Mouse (Mus musculus): ENCODE data around the gene Nrbf2. TPM values are rescaled to one million over a fixed set of nuclear protein-coding genes. Genes with fewer than 3 reads are reported as not detected.
A peak's percentile ranks its signal among the peaks of the same experiment; 100 is the strongest.

Nrbf2 gene
- polyA plus RNA-seq, 1 experiment from 2014 or later = 24.2 TPM

- H3K9me3 ChIP-seq (replicated peaks) = no peaks in the 10 kb centered on the region
- no peak overlapping the region for H3K9ac ChIP-seq
- H3K27ac ChIP-seq = no peak overlapping the region
- no peak overlapping the region for H3K4me3 ChIP-seq
- peaks cover 9% of the 10 kb centered on the region for H3K4me1 ChIP-seq
- no peak overlapping the region for H3K4me2 ChIP-seq
- ATAC-seq = no peak
- H3K27me3 ChIP-seq (replicated peaks) = no peaks in the 10 kb centered on the region
- WGBS (ENCODE audit: insufficient replicate concordance) = 57% methylated on average over 4 of the region's 4 CpGs
- no peaks in the 10 kb centered on the region for H3K36me3 ChIP-seq
Observed at GRCm38 (mm10) chr10:67290622-67291021, 5.5 kb upstream of the Nrbf2 start.

GRCm38 (mm10) chr10:67287877-67288276 lies 2.8 kb upstream of the Nrbf2 start:
- Histone ChIP-seq H3K4me1 (peaks cover 22% of the 10 kb centered on the region), H3K9ac (no peak overlapping the region), H3K27ac (no peak overlapping the region), H3K36me3 (no peaks in the 10 kb centered on the region), H3K27me3 (replicated peaks) (no peaks in the 10 kb centered on the region), H3K9me3 (replicated peaks) (no peaks in the 10 kb centered on the region), H3K4me3 (no peak overlapping the region), H3K4me2 (no peak overlapping the region)
- ATAC-seq = no peak
- WGBS (ENCODE audit: insufficient replicate concordance) = 81% methylated on average over 3 of the region's 3 CpGs

GRCm38 (mm10) chr10:67284761-67285175 lies 337 bp downstream of the Nrbf2 start:
- WGBS (ENCODE audit: insufficient replicate concordance) = 1% methylated on average over 40 of the region's 41 CpGs
- peak overlapping the region; percentile 92 for H3K4me2 ChIP-seq
- H3K9ac ChIP-seq = peak overlapping the region; percentile 92
- peak overlapping the region; percentile 92 for H3K4me3 ChIP-seq
- no peaks in the 10 kb centered on the region for H3K27me3 ChIP-seq (replicated peaks)
- peaks cover 38% of the 10 kb centered on the region for H3K4me1 ChIP-seq
- H3K27ac ChIP-seq = peak overlapping the region; percentile 73
- peak; percentile 70 for ATAC-seq
- no peaks in the 10 kb centered on the region for H3K36me3 ChIP-seq
- no peaks in the 10 kb centered on the region for H3K9me3 ChIP-seq (replicated peaks)

- peak overlapping the region; percentile 92 for H3K9ac ChIP-seq
- H3K27ac ChIP-seq = peak overlapping the region; percentile 73
- H3K4me3 ChIP-seq = peak overlapping the region; percentile 92
- no peaks in the 10 kb centered on the region for H3K36me3 ChIP-seq
- no peak for ATAC-seq
- H3K27me3 ChIP-seq (replicated peaks) = no peaks in the 10 kb centered on the region
- WGBS (ENCODE audit: insufficient replicate concordance) = 6% methylated on average over 10 of the region's 10 CpGs
- H3K4me2 ChIP-seq = peak overlapping the region; percentile 92
- H3K9me3 ChIP-seq (replicated peaks) = no peaks in the 10 kb centered on the region
- H3K4me1 ChIP-seq = peaks cover 38% of the 10 kb centered on the region
Observed at GRCm38 (mm10) chr10:67284311-67284710, 794 bp downstream of the Nrbf2 start.

- Histone ChIP-seq H3K4me1 (peaks cover 38% of the 10 kb centered on the region), H3K36me3 (no peaks in the 10 kb centered on the region)
- no peak for ATAC-seq
Observed at GRCm38 (mm10) chr10:67283516-67283915, 1.6 kb downstream of the Nrbf2 start.

GRCm38 (mm10) chr10:67282531-67282930 lies 2.6 kb downstream of the Nrbf2 start:
- no peaks in the 10 kb centered on the region for H3K9me3 ChIP-seq (replicated peaks)
- 74% methylated on average over 2 of the region's 2 CpGs for WGBS (ENCODE audit: insufficient replicate concordance)
- ATAC-seq = no peak
- no peaks in the 10 kb centered on the region for H3K36me3 ChIP-seq
- no peak overlapping the region for H3K27ac ChIP-seq
- 0 out of 2 replicates have a peak overlapping the region, but pooled peaks have one; percentile 25 for H3K9ac ChIP-seq
- H3K4me1 ChIP-seq = peaks cover 38% of the 10 kb centered on the region
- H3K4me3 ChIP-seq = no peak overlapping the region
- peak overlapping the region; percentile 92 for H3K4me2 ChIP-seq
- no peaks in the 10 kb centered on the region for H3K27me3 ChIP-seq (replicated peaks)

More at GRCm38 (mm10) chr10:67283516-67283915, 1.6 kb downstream of the Nrbf2 start:
- 0 out of 2 replicates have a peak overlapping the region, but pooled peaks have one; percentile 14 for H3K27ac ChIP-seq
- H3K4me2 ChIP-seq = peak overlapping the region; percentile 92
- WGBS (ENCODE audit: insufficient replicate concordance) = 81% methylated on average over 9 of the region's 9 CpGs
- no peaks in the 10 kb centered on the region for H3K9me3 ChIP-seq (replicated peaks)
- no peaks in the 10 kb centered on the region for H3K27me3 ChIP-seq (replicated peaks)
- H3K4me3 ChIP-seq = peak overlapping the region; percentile 92
- H3K9ac ChIP-seq = peak overlapping the region; percentile 92

GRCm38 (mm10) chr10:67281852-67282251 lies 3.3 kb downstream of the Nrbf2 start:
- ATAC-seq = no peak
- peak overlapping the region; percentile 92; the same call in 1 of the 2 replicates for H3K4me2 ChIP-seq

GRCm38 (mm10) chr10:67275916-67276315 lies 9.2 kb downstream of the Nrbf2 start:
- Histone ChIP-seq H3K4me3 (no peak overlapping the region), H3K4me1 (peaks cover 8% of the 10 kb centered on the region), H3K27me3 (replicated peaks) (no peaks in the 10 kb centered on the region), H3K4me2 (no peak overlapping the region), H3K27ac (no peak overlapping the region), H3K36me3 (peaks cover 41% of the 10 kb centered on the region), H3K9ac (no peak overlapping the region), H3K9me3 (replicated peaks) (no peaks in the 10 kb centered on the region)
- ATAC-seq = no peak

More at GRCm38 (mm10) chr10:67281852-67282251, 3.3 kb downstream of the Nrbf2 start:
- H3K36me3 ChIP-seq = no peaks in the 10 kb centered on the region
- no peak overlapping the region for H3K9ac ChIP-seq
- peaks cover 39% of the 10 kb centered on the region for H3K4me1 ChIP-seq
- no peaks in the 10 kb centered on the region for H3K27me3 ChIP-seq (replicated peaks)
- H3K27ac ChIP-seq = no peak overlapping the region
- no peaks in the 10 kb centered on the region for H3K9me3 ChIP-seq (replicated peaks)
- no peak overlapping the region for H3K4me3 ChIP-seq
- 60% methylated on average over 8 of the region's 8 CpGs for WGBS (ENCODE audit: insufficient replicate concordance)

GRCm38 (mm10) chr10:67264852-67265251 lies 20.3 kb downstream of the Nrbf2 start:
- Histone ChIP-seq H3K4me1 (no peaks in the 10 kb centered on the region), H3K27me3 (replicated peaks) (no peaks in the 10 kb centered on the region), H3K4me3 (no peak overlapping the region), H3K4me2 (no peak overlapping the region), H3K27ac (no peak overlapping the region), H3K36me3 (peaks cover 37% of the 10 kb centered on the region), H3K9ac (no peak overlapping the region), H3K9me3 (replicated peaks) (no peaks in the 10 kb centered on the region)
- ATAC-seq = no peak
- WGBS (ENCODE audit: insufficient replicate concordance) = 35% methylated on average over 1 of the region's 1 CpGs

GRCm38 (mm10) chr10:67253115-67253514 lies 32.0 kb downstream of the Nrbf2 start:
- ATAC-seq = no peak
- Histone ChIP-seq H3K4me3 (no peak overlapping the region), H3K9me3 (replicated peaks) (no peaks in the 10 kb centered on the region), H3K27me3 (replicated peaks) (no peaks in the 10 kb centered on the region), H3K4me1 (peaks cover 6% of the 10 kb centered on the region; the same call in 1 of the 2 replicates), H3K9ac (no peak overlapping the region), H3K4me2 (no peak overlapping the region), H3K36me3 (peaks cover 88% of the 10 kb centered on the region), H3K27ac (no peak overlapping the region)
- WGBS (ENCODE audit: insufficient replicate concordance) = 88% methylated on average over 1 of the region's 1 CpGs

GRCm38 (mm10) chr10:67252353-67252752 lies 32.8 kb downstream of the Nrbf2 start:
- no peaks in the 10 kb centered on the region for H3K9me3 ChIP-seq (replicated peaks)

GRCm38 (mm10) chr10:67250846-67251245 lies 34.3 kb downstream of the Nrbf2 start:
- no peaks in the 10 kb centered on the region for H3K9me3 ChIP-seq (replicated peaks)
- no peak overlapping the region for H3K4me2 ChIP-seq
- no peak overlapping the region for H3K27ac ChIP-seq
- peaks cover 92% of the 10 kb centered on the region for H3K36me3 ChIP-seq
- H3K27me3 ChIP-seq (replicated peaks) = no peaks in the 10 kb centered on the region
- 90% methylated on average over 6 of the region's 6 CpGs for WGBS (ENCODE audit: insufficient replicate concordance)
- H3K9ac ChIP-seq = no peak overlapping the region
- H3K4me3 ChIP-seq = no peak overlapping the region
- peaks cover 6% of the 10 kb centered on the region; the same call in 1 of the 2 replicates for H3K4me1 ChIP-seq
- ATAC-seq = no peak

More at GRCm38 (mm10) chr10:67252353-67252752, 32.8 kb downstream of the Nrbf2 start:
- Histone ChIP-seq H3K4me3 (no peak overlapping the region), H3K4me1 (peaks cover 6% of the 10 kb centered on the region; the same call in 1 of the 2 replicates), H3K27me3 (replicated peaks) (no peaks in the 10 kb centered on the region), H3K27ac (no peak overlapping the region), H3K9ac (no peak overlapping the region), H3K4me2 (no peak overlapping the region), H3K36me3 (peaks cover 89% of the 10 kb centered on the region)
- WGBS (ENCODE audit: insufficient replicate concordance) = 66% methylated on average over 5 of the region's 5 CpGs
- ATAC-seq = no peak

- no peak for ATAC-seq
- H3K4me1 ChIP-seq = peaks cover 6% of the 10 kb centered on the region; the same call in 1 of the 2 replicates
Observed at GRCm38 (mm10) chr10:67249486-67249885, 35.6 kb downstream of the Nrbf2 start.

More at GRCm38 (mm10) chr10:67249486-67249885, 35.6 kb downstream of the Nrbf2 start:
- Histone ChIP-seq H3K4me2 (no peak overlapping the region), H3K9me3 (replicated peaks) (no peaks in the 10 kb centered on the region), H3K4me3 (no peak overlapping the region), H3K27ac (no peak overlapping the region), H3K36me3 (peaks cover 91% of the 10 kb centered on the region), H3K27me3 (replicated peaks) (no peaks in the 10 kb centered on the region), H3K9ac (no peak overlapping the region)
- WGBS (ENCODE audit: insufficient replicate concordance) = 73% methylated on average over 2 of the region's 2 CpGs
